Mouse (Mus musculus) left cerebral cortex, adult 9 months (tissue): ENCODE data around the gene Fcho2.

Experiments
- DNase-seq, 2 experiments: peaks; one replicate each; pipeline ENCODE4 v3.0.0; 2022; ENCODE audit warnings: low spot score in 2 of 2

Gene Fcho2

DNA sequence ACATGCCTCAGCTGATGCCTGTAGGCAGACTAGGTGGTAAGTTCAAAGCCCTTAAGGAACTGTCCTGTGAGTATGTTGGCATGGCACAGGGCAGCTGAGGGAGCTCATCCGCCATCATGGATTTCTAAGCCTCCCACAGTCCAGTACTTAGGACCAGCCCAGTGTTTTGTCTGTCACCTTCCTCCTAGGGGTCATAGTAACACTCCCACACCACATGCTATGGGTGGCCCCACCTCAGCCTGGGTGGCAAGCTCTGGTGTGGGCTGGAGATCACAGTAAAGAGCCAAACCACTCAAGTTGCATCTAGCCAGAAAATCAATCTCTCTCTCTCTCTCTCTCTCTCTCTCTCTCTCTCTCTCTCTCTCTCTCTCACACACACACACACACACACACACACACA, 136.0 kb downstream of the Fcho2 start:
- DNase-seq, result no peak

DNA sequence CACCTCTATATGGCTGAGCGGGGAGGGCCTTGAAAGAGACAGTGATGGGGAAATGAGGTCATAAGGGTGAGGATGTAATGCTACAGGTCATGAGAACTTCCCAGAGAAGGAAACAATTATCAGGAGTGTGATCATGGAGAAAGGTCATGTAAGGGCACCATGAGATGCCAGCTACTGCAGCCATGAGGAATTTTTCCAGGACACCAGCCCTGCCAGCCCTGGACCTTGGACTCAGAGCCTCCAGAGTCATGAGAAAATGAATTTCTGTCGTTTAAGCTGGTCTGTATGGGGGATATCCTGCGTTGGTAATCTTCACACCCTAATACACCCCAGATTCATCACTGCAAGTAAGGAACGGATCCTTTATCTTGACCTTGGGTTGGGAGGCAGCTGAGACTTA, 141.3 kb downstream of the Fcho2 start:
- DNase-seq, result no peak
